Mouse (Mus musculus): ENCODE data around the gene Eprs. TPM values are rescaled to one million over a fixed set of nuclear protein-coding genes. Genes with fewer than 3 reads are reported as not detected.

Eprs gene
- polyA plus RNA-seq, 1 experiment: 5.0 TPM

DNA sequence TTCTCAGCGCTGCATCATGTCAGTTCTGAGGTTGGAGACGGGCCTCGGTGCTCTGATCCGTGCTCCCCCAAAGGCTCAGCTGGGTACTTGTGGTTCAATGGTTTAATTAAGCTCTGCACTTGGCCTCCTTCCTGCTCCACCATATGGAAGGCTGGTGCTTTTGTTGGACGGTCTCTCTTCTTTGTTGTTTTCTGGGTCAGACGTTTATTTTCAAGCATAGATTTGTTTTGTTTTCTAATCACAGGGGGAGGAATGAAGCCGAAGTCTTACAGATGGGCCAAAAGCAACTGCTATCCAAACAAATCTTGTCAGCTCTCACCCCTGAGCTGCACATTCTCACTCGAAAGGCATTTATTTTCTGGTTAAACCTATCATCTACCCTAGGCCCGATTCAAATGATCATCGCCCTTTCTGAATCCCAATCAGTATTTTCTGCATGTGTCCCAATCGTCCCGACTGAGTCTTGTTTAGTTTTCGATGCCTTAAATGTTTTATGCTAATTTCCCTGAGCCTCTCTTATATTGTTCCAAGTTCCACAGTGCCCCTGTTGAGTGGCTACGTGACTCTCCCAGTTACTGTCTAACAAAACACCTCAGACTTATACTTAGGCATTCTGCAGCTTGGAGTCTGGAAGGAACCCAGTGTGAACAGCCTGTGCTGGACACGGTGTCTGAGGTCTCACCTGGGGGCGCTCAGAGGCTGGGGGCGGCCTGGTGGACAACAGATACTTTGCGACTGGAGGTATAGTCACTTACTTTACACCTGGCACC lies 79.0 kb downstream of the Eprs start:
- TF ChIP-seq CTCF (IDR thresholded peaks at IDR 0.05; ENCODE audit: extremely low read depth, insufficient read depth, insufficient read length, insufficient replicate concordance): no peak
- no peak for TF ChIP-seq POLR2A (IDR thresholded peaks at IDR 0.05; ENCODE audit: low read depth, low read length)
- H3K27ac ChIP-seq (ENCODE audit: insufficient read depth, low read length): no peak overlapping the region
- no peak for DNase-seq (ENCODE audit: low read depth in 1 of 2, low spot score in 2 of 2)
- no peaks in the 10 kb centered on the region for H3K36me3 ChIP-seq (ENCODE audit: control insufficient read depth, insufficient read depth, low read length)
- WGBS: 83% methylated on average over 18 of the region's 18 CpGs
- H3K27me3 ChIP-seq (ENCODE audit: control insufficient read depth, insufficient read depth, low read length): no peaks in the 10 kb centered on the region
- no peaks in the 10 kb centered on the region for H3K4me1 ChIP-seq (ENCODE audit: control insufficient read depth, insufficient read depth, insufficient read length)
- no peak overlapping the region for H3K4me3 ChIP-seq (ENCODE audit: extremely low read depth, insufficient read depth, insufficient read length)

DNA sequence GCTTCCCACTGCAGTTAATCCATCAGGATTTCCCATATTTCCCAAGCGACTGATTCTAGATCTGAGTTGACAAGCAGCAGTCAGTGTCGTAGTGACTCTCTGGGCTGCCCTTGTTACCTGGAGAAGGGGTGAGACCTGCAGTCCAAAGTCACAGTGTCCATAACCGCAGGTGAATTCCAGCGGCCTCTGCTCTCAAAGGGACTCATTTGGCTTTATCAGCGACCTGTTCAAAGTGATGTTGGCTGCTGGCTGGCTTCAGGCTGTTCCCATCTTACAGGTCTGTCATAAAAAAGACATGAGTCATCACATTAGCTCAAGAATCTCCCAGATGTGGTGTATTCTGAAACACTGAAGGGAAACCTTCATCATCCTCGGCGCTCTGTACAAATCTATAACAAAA lies 86.1 kb downstream of the Eprs start:
- Histone ChIP-seq H3K27me3 (ENCODE audit: control insufficient read depth, insufficient read depth, low read length) (no peaks in the 10 kb centered on the region), H3K36me3 (ENCODE audit: control insufficient read depth, insufficient read depth, low read length) (no peaks in the 10 kb centered on the region), H3K4me3 (ENCODE audit: extremely low read depth, insufficient read depth, insufficient read length) (no peak overlapping the region), H3K27ac (ENCODE audit: insufficient read depth, low read length) (no peak overlapping the region), H3K4me1 (ENCODE audit: control insufficient read depth, insufficient read depth, insufficient read length) (no peaks in the 10 kb centered on the region)
- no peak for DNase-seq (ENCODE audit: low read depth in 1 of 2, low spot score in 2 of 2)
- TF ChIP-seq POLR2A (IDR thresholded peaks at IDR 0.05; ENCODE audit: low read depth, low read length) (no peak), CTCF (IDR thresholded peaks at IDR 0.05; ENCODE audit: extremely low read depth, insufficient read depth, insufficient read length, insufficient replicate concordance) (no peak)
- WGBS: 93% methylated on average over 7 of the region's 7 CpGs

DNA sequence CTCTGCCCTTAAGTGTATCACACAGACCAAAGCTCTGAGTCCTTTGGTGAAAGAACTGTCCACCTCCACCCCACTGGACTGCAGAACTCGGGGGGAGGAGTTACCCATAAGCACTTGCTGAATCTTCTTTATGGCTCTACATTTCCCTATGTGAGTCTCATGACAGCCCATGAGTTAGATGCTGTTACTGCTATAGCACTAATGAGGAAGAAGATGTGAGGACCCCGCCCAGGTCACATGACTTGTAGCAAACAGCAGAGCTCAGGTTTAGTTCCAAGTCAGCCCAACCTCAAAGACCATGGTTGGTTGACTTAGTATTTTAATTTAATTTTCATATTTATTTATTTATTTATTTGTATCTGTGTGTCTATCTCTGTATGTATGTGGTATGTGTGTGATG lies 86.9 kb downstream of the Eprs start:
- Histone ChIP-seq H3K4me3 (ENCODE audit: extremely low read depth, insufficient read depth, insufficient read length) (no peak overlapping the region), H3K27ac (ENCODE audit: insufficient read depth, low read length) (no peak overlapping the region), H3K36me3 (ENCODE audit: control insufficient read depth, insufficient read depth, low read length) (no peaks in the 10 kb centered on the region), H3K4me1 (ENCODE audit: control insufficient read depth, insufficient read depth, insufficient read length) (no peaks in the 10 kb centered on the region), H3K27me3 (ENCODE audit: control insufficient read depth, insufficient read depth, low read length) (peaks cover 5% of the 10 kb centered on the region)
- no peak for DNase-seq (ENCODE audit: low read depth in 1 of 2, low spot score in 2 of 2)
- no peak for TF ChIP-seq POLR2A (IDR thresholded peaks at IDR 0.05; ENCODE audit: low read depth, low read length)
- TF ChIP-seq CTCF (IDR thresholded peaks at IDR 0.05; ENCODE audit: extremely low read depth, insufficient read depth, insufficient read length, insufficient replicate concordance): no peak
- 62% methylated on average over 2 of the region's 2 CpGs for WGBS

GRCm38 (mm10) chr1:185451077-185451476 lies 88.2 kb downstream of the Eprs start:
- Histone ChIP-seq H3K36me3 (ENCODE audit: control insufficient read depth, insufficient read depth, low read length) (no peaks in the 10 kb centered on the region), H3K27ac (ENCODE audit: insufficient read depth, low read length) (no peak overlapping the region), H3K27me3 (ENCODE audit: control insufficient read depth, insufficient read depth, low read length) (peaks cover 12% of the 10 kb centered on the region), H3K4me1 (ENCODE audit: control insufficient read depth, insufficient read depth, insufficient read length) (peaks cover 4% of the 10 kb centered on the region; the same call in 1 of the 2 replicates), H3K4me3 (ENCODE audit: extremely low read depth, insufficient read depth, insufficient read length) (no peak overlapping the region)
- DNase-seq (ENCODE audit: low read depth in 1 of 2, low spot score in 2 of 2): no peak
- WGBS: 85% methylated on average over 8 of the region's 8 CpGs
- TF ChIP-seq CTCF (IDR thresholded peaks at IDR 0.05; ENCODE audit: extremely low read depth, insufficient read depth, insufficient read length, insufficient replicate concordance): no peak
- TF ChIP-seq POLR2A (IDR thresholded peaks at IDR 0.05; ENCODE audit: low read depth, low read length): no peak

GRCm38 (mm10) chr1:185451495-185451894 lies 88.7 kb downstream of the Eprs start:
- H3K36me3 ChIP-seq (ENCODE audit: control insufficient read depth, insufficient read depth, low read length): no peaks in the 10 kb centered on the region
- peaks cover 12% of the 10 kb centered on the region for H3K27me3 ChIP-seq (ENCODE audit: control insufficient read depth, insufficient read depth, low read length)
- no peak overlapping the region for H3K27ac ChIP-seq (ENCODE audit: insufficient read depth, low read length)
- WGBS: 88% methylated on average over 3 of the region's 3 CpGs
- H3K4me3 ChIP-seq (ENCODE audit: extremely low read depth, insufficient read depth, insufficient read length): no peak overlapping the region
- no peak for TF ChIP-seq POLR2A (IDR thresholded peaks at IDR 0.05; ENCODE audit: low read depth, low read length)
- TF ChIP-seq CTCF (IDR thresholded peaks at IDR 0.05; ENCODE audit: extremely low read depth, insufficient read depth, insufficient read length, insufficient replicate concordance): no peak
- no peak for DNase-seq (ENCODE audit: low read depth in 1 of 2, low spot score in 2 of 2)
- H3K4me1 ChIP-seq (ENCODE audit: control insufficient read depth, insufficient read depth, insufficient read length): peaks cover 4% of the 10 kb centered on the region; the same call in 1 of the 2 replicates

DNA sequence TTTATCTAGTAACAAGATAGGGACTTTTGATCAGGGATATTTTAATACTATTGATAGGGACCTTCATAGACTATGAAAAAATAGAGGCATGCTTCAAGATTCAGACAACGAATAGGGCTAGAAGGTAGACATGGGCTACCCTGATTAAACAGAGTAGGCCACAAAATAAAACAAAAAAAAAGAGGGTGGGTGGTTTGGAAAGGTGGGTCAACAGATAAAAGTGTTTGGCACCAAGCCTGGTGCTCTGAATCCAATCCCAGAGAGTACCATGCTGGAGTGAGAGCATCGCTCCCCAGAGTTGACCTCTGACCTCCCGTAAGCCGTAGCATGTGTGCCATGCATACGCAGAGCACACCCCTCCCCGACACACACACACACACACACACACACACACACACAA lies 89.6 kb downstream of the Eprs start:
- Histone ChIP-seq H3K27ac (ENCODE audit: insufficient read depth, low read length) (no peak overlapping the region), H3K4me1 (ENCODE audit: control insufficient read depth, insufficient read depth, insufficient read length) (peaks cover 4% of the 10 kb centered on the region; the same call in 1 of the 2 replicates), H3K27me3 (ENCODE audit: control insufficient read depth, insufficient read depth, low read length) (peaks cover 12% of the 10 kb centered on the region), H3K36me3 (ENCODE audit: control insufficient read depth, insufficient read depth, low read length) (no peaks in the 10 kb centered on the region), H3K4me3 (ENCODE audit: extremely low read depth, insufficient read depth, insufficient read length) (no peak overlapping the region)
- TF ChIP-seq POLR2A (IDR thresholded peaks at IDR 0.05; ENCODE audit: low read depth, low read length): no peak
- TF ChIP-seq CTCF (IDR thresholded peaks at IDR 0.05; ENCODE audit: extremely low read depth, insufficient read depth, insufficient read length, insufficient replicate concordance): no peak
- WGBS: 86% methylated on average over 6 of the region's 6 CpGs
- DNase-seq (ENCODE audit: low read depth in 1 of 2, low spot score in 2 of 2): no peak

DNA sequence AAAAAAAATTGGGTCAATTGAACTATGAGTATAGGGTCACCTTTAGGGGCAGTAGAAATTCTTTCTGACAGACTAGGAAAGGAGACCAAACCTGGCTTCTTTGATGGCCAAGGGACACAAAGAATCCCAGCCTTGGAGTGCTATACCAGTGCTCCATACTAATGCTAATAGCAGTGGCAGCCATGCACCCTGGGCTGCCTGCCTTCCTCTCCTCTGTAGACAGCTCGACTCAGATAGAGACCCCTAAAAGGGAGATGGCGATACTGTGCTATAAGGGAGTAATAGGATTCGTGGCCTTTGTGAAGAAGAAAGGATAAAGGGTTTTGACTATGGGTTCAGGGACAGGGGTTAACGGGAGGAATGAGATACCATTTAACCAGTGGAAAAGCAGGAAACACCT lies 91.3 kb downstream of the Eprs start:
- 49% methylated on average over 4 of the region's 4 CpGs for WGBS
- Histone ChIP-seq H3K27ac (ENCODE audit: insufficient read depth, low read length) (no peak overlapping the region), H3K4me3 (ENCODE audit: extremely low read depth, insufficient read depth, insufficient read length) (no peak overlapping the region), H3K36me3 (ENCODE audit: control insufficient read depth, insufficient read depth, low read length) (no peaks in the 10 kb centered on the region), H3K27me3 (ENCODE audit: control insufficient read depth, insufficient read depth, low read length) (peaks cover 12% of the 10 kb centered on the region), H3K4me1 (ENCODE audit: control insufficient read depth, insufficient read depth, insufficient read length) (peaks cover 4% of the 10 kb centered on the region; the same call in 1 of the 2 replicates)
- TF ChIP-seq CTCF (IDR thresholded peaks at IDR 0.05; ENCODE audit: extremely low read depth, insufficient read depth, insufficient read length, insufficient replicate concordance) (no peak), POLR2A (IDR thresholded peaks at IDR 0.05; ENCODE audit: low read depth, low read length) (no peak)
- DNase-seq (ENCODE audit: low read depth in 1 of 2, low spot score in 2 of 2): no peak

Data from spleen, adult 2 months (tissue).